Mouse (Mus musculus) kidney, adult 2 months (tissue): Measurements from ENCODE around the gene Gm28043.

ENCODE experiments used
- CTCF ChIP-seq: fragments of 200-500 bp; conservative IDR thresholded peaks from 2 replicates; pipeline ENCODE4 v1.5.1; 2011; ENCODE audit warnings: low read depth, mild to moderate bottlenecking, control low read depth, low read length, moderate library complexity, mixed read lengths; ENCODE audit not compliant: insufficient read depth, insufficient read length
- POLR2A ChIP-seq: fragments of 200-500 bp; IDR thresholded peaks from one replicate; pipeline ENCODE4 v1.6.1; 2011; ENCODE audit warnings: low read depth, low read length, control low read depth

DNA sequence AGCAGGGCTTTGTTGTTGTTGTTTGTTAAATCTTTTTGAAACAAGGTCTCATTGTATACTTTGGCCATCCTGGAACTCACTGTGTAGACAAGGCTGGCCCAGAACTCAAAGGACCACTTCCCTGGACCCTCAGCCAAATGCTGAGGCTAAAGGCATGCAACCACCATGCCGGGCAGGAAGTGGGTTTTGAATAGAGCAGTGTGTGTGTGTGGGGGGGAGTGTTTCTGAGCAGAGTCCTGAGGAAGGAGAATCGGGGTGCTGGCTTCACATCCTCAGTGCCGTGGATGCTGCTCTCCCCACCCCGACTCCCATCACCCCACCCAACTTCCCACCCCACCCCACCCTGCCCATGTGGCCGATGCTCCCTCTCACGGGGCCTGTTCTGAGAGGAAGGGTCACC is 29.2 kb upstream of the Gm28043 start:
- TF ChIP-seq CTCF: no peak
- no peak for TF ChIP-seq POLR2A
